Mouse (Mus musculus): ENCODE measurements around the gene Olfr1425. TPM values are rescaled to one million over a fixed set of nuclear protein-coding genes. Genes with fewer than 3 reads are reported as not detected.
"Not testable (repeated sequence)": the region's sequence is repeated elsewhere in the genome, so short reads cannot be mapped to it uniquely, and the experiment has no call there.

Gene Olfr1425
- polyA plus RNA-seq (2012; rRNA removed), result not detected in 2 replicates

GRCm38 (mm10) chr19:12077631-12078030 lies at the start of gene Olfr1425:
Gene Olfr1425, minus strand, starts transcription at chr19:12077731.
- not testable (repeated sequence) for DNase-seq (ENCODE audit: low read depth)

GRCm38 (mm10) chr19:12123103-12123502 lies 45.6 kb upstream of the Olfr1425 start, which contains the start of gene Olfr76:
Gene Olfr76, minus strand, starts transcription at chr19:12123203.
- no peak for DNase-seq (ENCODE audit: low read depth)

GRCm38 (mm10) chr19:12116464-12116863 lies 38.9 kb upstream of the Olfr1425 start:
- no peak for DNase-seq (ENCODE audit: low read depth)

- no peak for DNase-seq (ENCODE audit: low read depth)
Measured at GRCm38 (mm10) chr19:12115797-12116196, 38.3 kb upstream of the Olfr1425 start, which contains the start of gene Olfr1428. Gene Olfr1428, minus strand, starts transcription at chr19:12115897.

GRCm38 (mm10) chr19:12113807-12114206 lies 36.3 kb upstream of the Olfr1425 start:
- DNase-seq (ENCODE audit: low read depth), result no peak

GRCm38 (mm10) chr19:12104541-12104940 lies 27.0 kb upstream of the Olfr1425 start:
- DNase-seq (ENCODE audit: low read depth), result no peak

GRCm38 (mm10) chr19:12103234-12103633 lies 25.7 kb upstream of the Olfr1425 start, which contains the start of gene Olfr1427:
Gene Olfr1427, minus strand, starts transcription at chr19:12103334.
- DNase-seq (ENCODE audit: low read depth), result no peak

GRCm38 (mm10) chr19:12091913-12092312 lies 14.4 kb upstream of the Olfr1425 start, which contains the start of gene Olfr1426:
Gene Olfr1426, minus strand, starts transcription at chr19:12092013.
- no peak for DNase-seq (ENCODE audit: low read depth)

GRCm38 (mm10) chr19:12069546-12069945 lies 8.0 kb downstream of the Olfr1425 start:
- DNase-seq (ENCODE audit: low read depth), result not testable (repeated sequence)

- DNase-seq (ENCODE audit: low read depth), result not testable (repeated sequence)
Measured at GRCm38 (mm10) chr19:12067806-12068205, 9.7 kb downstream of the Olfr1425 start.

- not testable (repeated sequence) for DNase-seq (ENCODE audit: low read depth)
Measured at GRCm38 (mm10) chr19:12062582-12062981, 14.9 kb downstream of the Olfr1425 start, which contains the start of gene Olfr1424. Gene Olfr1424, minus strand, starts transcription at chr19:12062682.

GRCm38 (mm10) chr19:12043163-12043562 lies 34.4 kb downstream of the Olfr1425 start:
- DNase-seq (ENCODE audit: low read depth), result no peak

- no peak for DNase-seq (ENCODE audit: low read depth)
Measured at GRCm38 (mm10) chr19:12041217-12041616, 36.3 kb downstream of the Olfr1425 start, which contains the start of gene Olfr1423. Gene Olfr1423, minus strand, starts transcription at chr19:12041317.

GRCm38 (mm10) chr19:12037727-12038126 lies 39.8 kb downstream of the Olfr1425 start:
- DNase-seq (ENCODE audit: low read depth), result no peak

- no peak for DNase-seq (ENCODE audit: low read depth)
Measured at GRCm38 (mm10) chr19:12026606-12027005, 50.9 kb downstream of the Olfr1425 start.

GRCm38 (mm10) chr19:12025333-12025732 lies 52.2 kb downstream of the Olfr1425 start:
- DNase-seq (ENCODE audit: low read depth), result no peak

- no peak for DNase-seq (ENCODE audit: low read depth)
Measured at GRCm38 (mm10) chr19:12024149-12024548, 53.4 kb downstream of the Olfr1425 start.

Other genes with a start within 250 kb of the Olfr1425 start
- gene Olfr1417, start 238.5 kb downstream of the Olfr1425 start, polyA plus RNA-seq (2012; rRNA removed), result not detected in 2 replicates
- gene Olfr1418, start 216.7 kb downstream of the Olfr1425 start, polyA plus RNA-seq (2012; rRNA removed), result not detected in 2 replicates
- not detected in 2 replicates for gene Olfr1419, start 202.6 kb downstream of the Olfr1425 start, polyA plus RNA-seq (2012; rRNA removed)
- gene Olfr1420, start 191.2 kb downstream of the Olfr1425 start, polyA plus RNA-seq (2012; rRNA removed), result not detected in 2 replicates
- 10.4 and 14.2 TPM in 2 replicates for gene Patl1, start 165.3 kb downstream of the Olfr1425 start, polyA plus RNA-seq (2012; rRNA removed)
- 29.8 and 33.9 TPM in 2 replicates for gene Osbp, start 111.8 kb downstream of the Olfr1425 start, polyA plus RNA-seq (2012; rRNA removed)
- not detected in 2 replicates for gene Olfr1423, start 36.4 kb downstream of the Olfr1425 start, polyA plus RNA-seq (2012; rRNA removed)
- not detected in 2 replicates for gene Olfr1424, start 15.0 kb downstream of the Olfr1425 start, polyA plus RNA-seq (2012; rRNA removed)
- not detected in 2 replicates for gene Olfr1426, start 14.3 kb upstream of the Olfr1425 start, polyA plus RNA-seq (2012; rRNA removed)
- gene Olfr1427, start 25.6 kb upstream of the Olfr1425 start, polyA plus RNA-seq (2012; rRNA removed), result not detected in 2 replicates
- gene Olfr1428, start 38.2 kb upstream of the Olfr1425 start, polyA plus RNA-seq (2012; rRNA removed), result not detected in 2 replicates
- gene Olfr76, start 45.5 kb upstream of the Olfr1425 start, polyA plus RNA-seq (2012; rRNA removed), result not detected in 2 replicates
- gene Olfr1555-ps1, start 92.4 kb upstream of the Olfr1425 start, polyA plus RNA-seq (2012; rRNA removed), result not detected in 2 replicates
- not detected in 2 replicates for gene Olfr1431, start 122.9 kb upstream of the Olfr1425 start, polyA plus RNA-seq (2012; rRNA removed)
- gene Olfr1432, start 154.9 kb upstream of the Olfr1425 start, polyA plus RNA-seq (2012; rRNA removed), result not detected in 2 replicates
- gene Olfr262, start 163.9 kb upstream of the Olfr1425 start, polyA plus RNA-seq (2012; rRNA removed), result not detected in 2 replicates
- gene Olfr235, start 183.3 kb upstream of the Olfr1425 start, polyA plus RNA-seq (2012; rRNA removed), result not detected in 2 replicates
- not detected in 2 replicates for gene Olfr1434, start 202.1 kb upstream of the Olfr1425 start, polyA plus RNA-seq (2012; rRNA removed)
- not detected in 2 replicates for gene Olfr1436, start 221.4 kb upstream of the Olfr1425 start, polyA plus RNA-seq (2012; rRNA removed)
- not detected in 2 replicates for gene Olfr1437, start 247.4 kb upstream of the Olfr1425 start, polyA plus RNA-seq (2012; rRNA removed)